Mouse (Mus musculus) erythroblast, embryonic 14.5 days (primary cell): ENCODE measurements around the gene Ap2a2. TPM values are rescaled to one million over a fixed set of nuclear protein-coding genes. Genes with fewer than 3 reads are reported as not detected.

Experiments used
- H3K27me3 ChIP-seq: 2 replicates; pipeline ENCODE4 v1.6.1; 2012; ENCODE audit warnings: inconsistent platforms; ENCODE audit not compliant: control insufficient read depth
- H3K36me3 ChIP-seq: 2 replicates; pipeline ENCODE4 v1.6.1; 2012; ENCODE audit warnings: mild to moderate bottlenecking, inconsistent platforms; ENCODE audit not compliant: control insufficient read depth
- H3K4me1 ChIP-seq: 2 replicates; pipeline ENCODE4 v1.6.1; 2012; ENCODE audit warnings: inconsistent platforms; ENCODE audit not compliant: control insufficient read depth
- H3K4me3 ChIP-seq: replicated peaks from 2 replicates; pipeline ENCODE3; 2012; ENCODE audit warnings: moderate library complexity, mild to moderate bottlenecking, inconsistent platforms
- H3K9me3 ChIP-seq: 2 replicates; pipeline ENCODE4 v1.6.1; 2012; ENCODE audit warnings: low read length, inconsistent platforms, mixed read lengths; ENCODE audit not compliant: control insufficient read depth
- GATA1 ChIP-seq: IDR thresholded peaks from 2 replicates; pipeline ENCODE4 v1.6.1; 2012; ENCODE audit warnings: low read length, inconsistent platforms, mixed read lengths
- TAL1 ChIP-seq: IDR thresholded peaks from 3 replicates; pipeline ENCODE4 v1.6.1; 2012; ENCODE audit warnings: low read length, inconsistent platforms, mixed read lengths
- polyA plus RNA-seq: library from polyadenylated mRNA; stranded (reverse); fragments of >175 nt; gene quantifications from 2 replicates; pipeline ENCODE4 v1.2.3, GENCODE M21; 2012

Ap2a2 gene
- polyA plus RNA-seq, 1 experiment = 8.6 TPM

DNA sequence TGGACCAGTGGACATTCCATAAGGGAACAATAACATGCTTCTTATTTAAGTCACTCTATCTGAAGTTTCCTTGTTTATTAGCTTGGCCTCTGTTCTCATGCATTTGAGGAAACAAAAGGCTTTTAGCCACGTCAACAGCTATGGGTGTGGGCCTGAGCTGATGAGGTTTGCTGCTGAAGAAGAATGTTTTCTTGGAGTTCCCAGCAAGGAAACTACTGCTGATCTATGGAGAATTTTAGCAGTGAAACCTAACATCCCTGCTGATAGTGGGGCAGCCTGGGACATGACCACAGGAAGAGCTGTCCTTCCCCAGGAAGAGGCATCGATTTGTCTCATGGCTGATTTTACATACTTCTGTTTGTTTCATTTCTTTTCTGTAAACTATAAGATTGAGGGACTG is 11.5 kb upstream of the Ap2a2 start:
- no peak overlapping the region for H3K4me3 ChIP-seq

DNA sequence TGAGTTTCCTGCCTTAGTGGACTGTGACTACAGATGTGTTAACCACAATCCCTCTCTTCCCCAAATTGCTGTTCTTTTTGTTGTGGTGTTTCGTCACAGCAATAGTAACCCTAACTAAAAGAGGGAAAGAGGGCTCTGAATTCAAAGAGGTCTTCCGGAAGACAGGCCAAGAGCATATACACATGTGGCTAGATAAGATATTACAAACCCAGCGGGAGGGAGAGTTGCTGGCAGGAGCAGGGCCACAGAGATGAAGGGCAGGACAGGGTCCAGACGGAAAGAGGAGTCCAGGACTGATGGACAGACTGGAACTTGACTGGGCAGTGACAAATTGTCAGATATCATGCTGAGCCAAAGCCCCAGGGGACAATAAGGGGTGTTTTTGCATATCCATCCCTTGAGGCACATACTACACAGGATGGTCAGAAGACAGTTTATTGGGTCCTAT is 3.6 kb upstream of the Ap2a2 start:
- H3K4me3 ChIP-seq = peak overlapping the region; percentile 56
- peaks cover 84% of the 10 kb centered on the region for H3K4me1 ChIP-seq

More for the DNA sequence above, 11.5 kb upstream of the Ap2a2 start:
- Histone ChIP-seq H3K27me3 (no peaks in the 10 kb centered on the region), H3K4me1 (peaks cover 23% of the 10 kb centered on the region), H3K9me3 (peaks cover 2% of the 10 kb centered on the region; the same call in 1 of the 2 replicates), H3K36me3 (no peaks in the 10 kb centered on the region)
- TF ChIP-seq GATA1 = no peak
- no peak for TF ChIP-seq TAL1

DNA sequence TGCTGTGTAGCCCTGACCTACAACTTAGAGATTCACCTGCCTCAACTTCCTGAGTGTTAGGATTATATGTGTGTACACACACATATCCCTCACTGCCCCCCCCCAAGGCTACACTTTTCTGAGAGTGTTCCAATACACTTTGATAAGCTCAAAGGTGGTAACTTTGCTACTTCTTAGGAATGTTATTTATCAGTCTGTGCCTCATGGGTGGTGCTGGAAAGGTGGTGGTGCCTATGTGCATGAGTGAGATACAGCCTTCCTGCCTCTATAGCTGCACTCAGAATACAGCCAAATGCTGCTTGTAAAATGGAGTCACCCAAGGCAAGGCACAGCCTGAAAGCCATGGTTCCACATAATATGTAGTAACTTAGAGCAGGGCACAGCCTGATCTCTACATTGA is 3.0 kb upstream of the Ap2a2 start:
- Histone ChIP-seq H3K4me1 (peaks cover 86% of the 10 kb centered on the region), H3K27me3 (no peaks in the 10 kb centered on the region), H3K4me3 (peak overlapping the region; percentile 56), H3K36me3 (peaks cover 15% of the 10 kb centered on the region), H3K9me3 (peaks cover 3% of the 10 kb centered on the region)
- TF ChIP-seq GATA1 (peak; percentile 71), TAL1 (peak; percentile 90)

More for the DNA sequence above, 3.6 kb upstream of the Ap2a2 start:
- H3K27me3 ChIP-seq = no peaks in the 10 kb centered on the region
- peaks cover 11% of the 10 kb centered on the region for H3K36me3 ChIP-seq
- H3K9me3 ChIP-seq = peaks cover 3% of the 10 kb centered on the region
- peak; percentile 86 for TF ChIP-seq GATA1
- peak; percentile 71 for TF ChIP-seq TAL1

DNA sequence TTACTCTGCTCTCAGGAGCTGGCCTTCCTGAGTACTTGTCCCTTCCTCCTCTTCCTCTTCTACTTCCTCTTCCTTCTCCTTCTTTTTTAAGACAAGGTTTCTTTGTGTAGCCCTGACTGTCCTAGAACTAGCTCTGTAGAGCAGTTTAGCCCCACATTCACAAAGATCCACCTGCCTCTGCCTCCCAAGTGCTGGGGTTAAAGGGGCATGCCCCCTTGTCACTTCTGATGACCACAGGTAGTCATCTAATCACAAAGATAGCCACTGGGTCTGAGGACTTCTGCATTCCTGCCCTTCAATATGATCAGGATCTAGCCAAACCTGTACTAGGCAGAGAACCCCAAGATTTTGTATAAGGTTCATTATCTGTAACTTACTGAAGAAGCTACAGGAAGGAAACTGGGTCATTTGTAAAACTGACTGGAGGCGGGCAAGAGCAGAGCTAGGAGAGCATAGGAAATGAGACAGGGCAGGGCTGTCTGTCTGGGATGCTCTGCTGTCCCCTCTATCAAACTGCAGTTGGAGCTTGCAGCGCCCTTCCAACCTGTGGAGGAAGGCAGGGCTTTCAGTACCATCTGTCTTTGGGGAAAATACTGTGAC is 2.1 kb upstream of the Ap2a2 start:
- Histone ChIP-seq H3K27me3 (no peaks in the 10 kb centered on the region), H3K4me1 (peaks cover 90% of the 10 kb centered on the region), H3K36me3 (peaks cover 24% of the 10 kb centered on the region), H3K9me3 (peaks cover 3% of the 10 kb centered on the region), H3K4me3 (peak overlapping the region; percentile 13)
- TF ChIP-seq TAL1 (no peak), GATA1 (no peak)

DNA sequence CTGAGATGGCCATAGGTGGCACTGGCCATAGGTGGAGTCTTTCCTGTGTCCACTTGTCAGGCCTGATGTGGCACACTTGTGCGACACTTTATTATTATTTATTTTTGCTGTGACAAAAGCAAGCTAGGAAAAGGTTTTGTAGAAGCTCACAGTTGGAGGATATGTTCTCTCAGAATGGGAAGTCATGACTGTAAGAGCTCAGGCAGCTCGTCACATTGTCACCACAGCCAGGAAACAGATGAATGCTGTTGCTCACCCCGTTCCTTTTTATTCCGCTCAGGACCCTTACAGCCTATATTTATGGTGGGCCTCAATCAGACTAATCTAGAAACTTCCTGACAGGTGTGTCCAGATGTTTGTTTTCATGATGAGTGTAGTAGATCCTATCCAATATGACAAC is 1.5 kb upstream of the Ap2a2 start:
- no peak for TF ChIP-seq TAL1
- TF ChIP-seq GATA1 = no peak
- Histone ChIP-seq H3K27me3 (no peaks in the 10 kb centered on the region), H3K4me3 (peak overlapping the region; percentile 2), H3K36me3 (peaks cover 30% of the 10 kb centered on the region), H3K9me3 (peaks cover 3% of the 10 kb centered on the region), H3K4me1 (peaks cover 94% of the 10 kb centered on the region)

DNA sequence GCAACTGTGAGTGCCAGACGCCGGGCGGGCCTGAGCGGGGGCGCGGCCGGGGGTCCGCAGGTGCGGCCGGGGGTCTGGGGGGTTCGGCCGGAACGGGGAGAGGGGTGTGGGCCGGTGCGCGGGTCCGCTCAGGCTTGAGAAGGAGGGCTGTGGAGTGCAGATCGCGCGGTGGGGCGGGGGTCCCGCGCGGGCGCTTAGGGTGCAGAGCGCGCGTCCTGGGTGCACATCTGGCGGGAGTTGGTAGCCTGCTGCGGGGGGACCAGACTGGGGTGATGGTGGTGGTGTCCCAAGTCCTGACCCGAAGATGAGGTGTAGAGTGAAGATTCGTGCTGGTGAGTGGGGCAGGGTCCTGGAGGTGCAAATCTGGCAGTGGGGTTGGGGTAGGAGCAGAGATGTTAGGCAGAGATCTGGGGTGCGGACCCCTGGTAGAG is 463 bp downstream of the Ap2a2 start:
- Histone ChIP-seq H3K9me3 (no peaks in the 10 kb centered on the region), H3K4me1 (peaks cover 93% of the 10 kb centered on the region), H3K27me3 (no peaks in the 10 kb centered on the region), H3K36me3 (peaks cover 43% of the 10 kb centered on the region), H3K4me3 (peak overlapping the region; percentile 86)
- TF ChIP-seq TAL1 (no peak), GATA1 (no peak)

DNA sequence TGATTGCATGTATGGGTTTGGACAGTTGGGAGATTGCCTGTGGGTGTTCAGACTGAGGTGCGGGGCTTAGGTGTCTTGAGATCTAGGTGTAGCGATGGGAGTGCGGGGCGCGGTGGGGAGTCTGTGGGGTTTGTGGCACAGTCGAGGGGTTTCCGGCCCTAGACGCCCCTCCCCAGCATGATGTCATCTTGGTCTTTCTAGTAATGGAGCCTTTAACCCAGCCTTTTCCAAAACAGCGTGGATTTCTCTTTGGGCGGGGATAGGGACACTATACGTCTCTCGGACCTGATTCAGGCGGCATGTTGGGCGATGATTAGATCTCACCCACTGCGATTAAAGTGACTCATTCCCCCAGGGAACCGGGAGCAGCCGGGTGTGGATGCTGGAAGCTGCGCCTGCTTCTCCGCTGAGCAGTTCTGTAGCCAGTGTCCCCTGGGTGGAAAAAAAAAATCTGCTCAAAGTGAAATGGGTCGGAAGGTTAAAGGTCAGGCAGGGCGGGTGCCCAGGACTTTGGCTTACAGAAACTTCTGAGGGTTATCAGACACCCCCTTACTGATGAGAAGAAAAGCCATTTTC is 967 bp downstream of the Ap2a2 start:
- Histone ChIP-seq H3K9me3 (no peaks in the 10 kb centered on the region), H3K4me1 (peaks cover 89% of the 10 kb centered on the region), H3K27me3 (no peaks in the 10 kb centered on the region), H3K36me3 (peaks cover 46% of the 10 kb centered on the region), H3K4me3 (peak overlapping the region; percentile 86)
- TF ChIP-seq TAL1 (no peak), GATA1 (peak; percentile 55)

DNA sequence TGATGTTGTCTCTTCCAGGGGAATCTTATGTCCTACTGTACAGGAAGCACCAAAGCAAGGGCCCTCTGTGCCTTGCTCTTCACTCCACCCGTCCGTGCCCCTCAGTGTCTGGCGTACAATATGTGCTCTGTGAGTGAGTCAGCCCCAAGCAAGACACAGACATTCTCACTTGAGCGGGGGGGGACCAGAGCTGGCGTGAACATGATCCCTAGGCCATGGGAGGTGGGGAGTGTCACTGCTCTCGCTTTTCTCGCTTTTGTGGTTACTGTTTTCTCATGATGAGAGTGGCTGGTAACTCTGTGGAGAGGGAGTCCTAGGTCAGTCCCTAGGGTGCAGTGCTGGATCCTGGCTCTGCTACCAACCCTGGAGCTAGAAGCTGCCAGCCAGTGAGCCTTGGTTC is 2.6 kb downstream of the Ap2a2 start:
- H3K4me3 ChIP-seq = peak overlapping the region; percentile 86
- no peak for TF ChIP-seq TAL1
- no peak for TF ChIP-seq GATA1
- H3K36me3 ChIP-seq = peaks cover 62% of the 10 kb centered on the region
- H3K27me3 ChIP-seq = no peaks in the 10 kb centered on the region
- no peaks in the 10 kb centered on the region for H3K9me3 ChIP-seq
- peaks cover 87% of the 10 kb centered on the region for H3K4me1 ChIP-seq

DNA sequence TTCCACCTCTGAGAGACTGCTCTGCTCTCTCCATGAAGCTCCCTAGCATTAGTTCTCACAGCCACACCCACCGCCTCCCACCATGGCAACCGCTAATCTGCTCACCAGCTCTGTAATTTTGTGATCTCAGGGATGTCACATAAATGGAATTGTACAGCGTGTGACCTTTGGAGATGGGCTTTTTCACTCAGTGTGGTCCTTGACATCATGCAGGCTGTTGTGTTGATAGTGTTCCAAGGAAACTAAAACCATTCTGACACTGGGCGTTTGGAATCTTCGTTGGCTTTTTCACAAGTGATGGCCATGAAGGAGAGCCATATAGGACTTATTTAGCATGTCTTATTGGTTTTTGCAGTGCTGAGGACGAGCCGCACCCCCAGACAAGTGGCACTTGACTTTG is 4.6 kb downstream of the Ap2a2 start:
- no peaks in the 10 kb centered on the region for H3K9me3 ChIP-seq
- H3K36me3 ChIP-seq = peaks cover 77% of the 10 kb centered on the region
- H3K27me3 ChIP-seq = no peaks in the 10 kb centered on the region
- H3K4me3 ChIP-seq = no peak overlapping the region
- TF ChIP-seq GATA1 (no peak), TAL1 (no peak)
- peaks cover 81% of the 10 kb centered on the region for H3K4me1 ChIP-seq
